Mouse (Mus musculus) bone marrow, adult 2 months (tissue): ENCODE data around the gene Cops4.

ENCODE experiments used
- CTCF ChIP-seq: fragments of 200-500 bp; IDR thresholded peaks from 2 replicates; pipeline ENCODE4 v1.5.1; 2011; ENCODE audit warnings: low read length, control low read depth; ENCODE audit not compliant: control insufficient read depth, insufficient read depth
- POLR2A ChIP-seq: fragments of 200-500 bp; IDR thresholded peaks from 2 replicates; pipeline ENCODE4 v1.6.1; 2011; ENCODE audit warnings: low read depth, mild to moderate bottlenecking, control low read depth, low read length, borderline replicate concordance; ENCODE audit not compliant: control insufficient read depth

- TF ChIP-seq POLR2A: no peak
- TF ChIP-seq CTCF: no peak
Observed at GRCm38 (mm10) chr5:100551952-100552351, 33.8 kb downstream of the Cops4 start.
